Mouse (Mus musculus) limb, embryonic 10.5 days (tissue): ENCODE results near the gene Mindy3. TPM values are rescaled to one million over a fixed set of nuclear protein-coding genes. Genes with fewer than 3 reads are reported as not detected.
"Not testable (repeated sequence)": the region's sequence is repeated elsewhere in the genome, so short reads cannot be mapped to it uniquely, and the experiment has no call there.

Experiments
- DNase-seq: peaks from one replicate; pipeline ENCODE4 v3.0.0-alpha.2; 2017; ENCODE audit warnings: low spot score
- H3K27ac ChIP-seq: fragments of 300-500 bp; sonication (generic); 2 replicates; pipeline ENCODE4 v1.5.1; 2016; ENCODE audit warnings: mild to moderate bottlenecking
- H3K27me3 ChIP-seq: fragments of 300-500 bp; sonication (generic); 2 replicates; pipeline ENCODE4 v1.6.1; 2016; ENCODE audit warnings: low read depth, mild to moderate bottlenecking; ENCODE audit not compliant: poor library complexity, severe bottlenecking
- H3K36me3 ChIP-seq: fragments of 300-500 bp; sonication (generic); 2 replicates; pipeline ENCODE4 v1.6.1; 2016; ENCODE audit warnings: mild to moderate bottlenecking, moderate library complexity
- H3K4me1 ChIP-seq: fragments of 300-500 bp; sonication (generic); 2 replicates; pipeline ENCODE4 v1.6.1; 2016
- H3K4me3 ChIP-seq: fragments of 300-500 bp; sonication (generic); 2 replicates; pipeline ENCODE4 v1.5.1; 2016; ENCODE audit warnings: mild to moderate bottlenecking, moderate library complexity
- H3K9me3 ChIP-seq: fragments of 300-500 bp; sonication (generic); replicated peaks from 2 replicates; pipeline ENCODE4 v1.6.1; 2016; ENCODE audit warnings: mild to moderate bottlenecking
- WGBS: fragments of 180-500 bp; shearing (Covaris S2); methylation state at CpG from one replicate; pipeline ENCODE4 v1.1.7; 2016; 5-methylcytosine and 5-hydroxymethylcytosine counted together
- polyA plus RNA-seq: library from polyadenylated mRNA; unstranded; fragments of >200 nt; fragmentation: Nextera tagmentation; extraction: Ambion mirVana; gene quantifications from 2 replicates; pipeline ENCODE4 v1.2.1, GENCODE M21; 2016

Mindy3 gene
- 24.6 and 25.9 TPM in 2 replicates for polyA plus RNA-seq

DNA sequence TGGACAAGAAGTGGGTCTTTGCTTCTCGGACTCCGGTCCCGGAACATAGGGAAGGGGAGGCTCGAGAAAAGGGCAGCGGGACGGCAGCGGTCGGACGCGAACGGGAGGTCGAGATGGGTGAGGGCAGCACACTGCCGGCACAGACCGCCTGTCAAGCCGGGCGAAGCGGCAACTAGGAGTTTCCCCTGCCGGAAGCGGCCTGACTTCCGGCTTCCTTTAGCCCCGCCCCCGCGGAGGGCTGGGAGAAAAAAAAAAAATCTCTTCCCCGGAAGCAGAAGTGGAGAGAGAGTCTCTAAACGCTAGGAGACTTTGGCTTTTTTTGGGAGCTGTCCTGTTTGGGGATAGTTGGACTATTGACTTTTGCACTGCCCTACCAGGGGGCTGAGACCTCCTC lies at the start of gene Mindy3:
Gene Mindy3 (minus strand): TSS at position 209 of the 394 bp plus-strand sequence.
- no peaks in the 10 kb centered on the region for H3K9me3 ChIP-seq
- H3K4me1 ChIP-seq, result peaks cover 13% of the 10 kb centered on the region
- H3K36me3 ChIP-seq, result no peaks in the 10 kb centered on the region
- H3K27me3 ChIP-seq, result no peaks in the 10 kb centered on the region
- H3K4me3 ChIP-seq, result peak within 1 kb of the TSS; percentile 92
- H3K27ac ChIP-seq, result peak within 1 kb of the TSS; percentile 85
- WGBS, result 0% methylated on average over 25 of the region's 25 CpGs
- peak; percentile 92 for DNase-seq

- H3K4me1 ChIP-seq, result no peaks in the 10 kb centered on the region
- 94% methylated on average over 1 of the region's 1 CpGs for WGBS
- no peaks in the 10 kb centered on the region for H3K36me3 ChIP-seq
- H3K9me3 ChIP-seq, result no peaks in the 10 kb centered on the region
- no peak overlapping the region for H3K27ac ChIP-seq
- H3K4me3 ChIP-seq, result no peak overlapping the region
- no peak for DNase-seq
- no peaks in the 10 kb centered on the region for H3K27me3 ChIP-seq
Observed at GRCm38 (mm10) chr2:12459732-12460131, 40.5 kb upstream of the Mindy3 start.

DNA sequence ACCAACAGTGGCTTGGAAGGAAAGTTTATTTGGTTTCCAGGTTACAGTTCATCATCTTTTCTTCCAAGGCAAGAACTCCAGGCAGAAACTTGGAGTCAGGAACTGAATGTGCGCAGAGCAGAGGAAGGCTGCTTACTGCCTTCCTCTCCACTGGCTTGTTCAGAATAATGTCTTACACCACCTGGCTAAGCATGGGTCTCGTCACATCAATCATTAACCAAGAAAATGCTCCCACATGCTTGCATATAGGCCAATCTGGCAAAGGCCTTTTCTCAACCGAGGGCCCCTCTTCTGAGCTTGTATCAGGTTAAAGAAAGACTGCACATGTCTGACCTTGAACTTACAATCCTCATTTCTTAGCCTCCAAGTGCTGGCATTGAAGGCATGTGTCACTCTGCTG lies 30.8 kb upstream of the Mindy3 start:
- H3K36me3 ChIP-seq, result no peaks in the 10 kb centered on the region
- H3K27me3 ChIP-seq, result no peaks in the 10 kb centered on the region
- no peaks in the 10 kb centered on the region for H3K9me3 ChIP-seq
- 90% methylated on average over 3 of the region's 3 CpGs for WGBS
- no peak for DNase-seq
- no peaks in the 10 kb centered on the region for H3K4me1 ChIP-seq
- no peak overlapping the region for H3K4me3 ChIP-seq
- H3K27ac ChIP-seq, result no peak overlapping the region

GRCm38 (mm10) chr2:12440120-12440519 lies 20.9 kb upstream of the Mindy3 start:
- no peaks in the 10 kb centered on the region for H3K27me3 ChIP-seq
- H3K9me3 ChIP-seq, result no peaks in the 10 kb centered on the region
- no peak overlapping the region for H3K27ac ChIP-seq
- no peak for DNase-seq
- H3K36me3 ChIP-seq, result no peaks in the 10 kb centered on the region
- H3K4me1 ChIP-seq, result no peaks in the 10 kb centered on the region
- no peak overlapping the region for H3K4me3 ChIP-seq

GRCm38 (mm10) chr2:12439543-12439942 lies 20.3 kb upstream of the Mindy3 start:
- Histone ChIP-seq H3K4me1 (no peaks in the 10 kb centered on the region), H3K27ac (no peak overlapping the region), H3K36me3 (no peaks in the 10 kb centered on the region), H3K4me3 (no peak overlapping the region), H3K27me3 (no peaks in the 10 kb centered on the region), H3K9me3 (no peaks in the 10 kb centered on the region)
- DNase-seq, result no peak
- WGBS, result 50% methylated on average over 2 of the region's 2 CpGs

GRCm38 (mm10) chr2:12438181-12438580 lies 18.9 kb upstream of the Mindy3 start:
- Histone ChIP-seq H3K36me3 (no peaks in the 10 kb centered on the region), H3K4me3 (no peak overlapping the region), H3K9me3 (no peaks in the 10 kb centered on the region), H3K4me1 (no peaks in the 10 kb centered on the region), H3K27me3 (no peaks in the 10 kb centered on the region), H3K27ac (no peak overlapping the region)
- WGBS, result 65% methylated on average over 2 of the region's 2 CpGs
- no peak for DNase-seq

GRCm38 (mm10) chr2:12432055-12432454 lies 12.8 kb upstream of the Mindy3 start:
- 85% methylated on average over 1 of the region's 1 CpGs for WGBS

GRCm38 (mm10) chr2:12424374-12424773 lies 5.1 kb upstream of the Mindy3 start:
- Histone ChIP-seq H3K4me3 (no peak overlapping the region), H3K4me1 (no peaks in the 10 kb centered on the region), H3K27ac (no peak overlapping the region), H3K27me3 (no peaks in the 10 kb centered on the region), H3K9me3 (no peaks in the 10 kb centered on the region), H3K36me3 (no peaks in the 10 kb centered on the region)
- DNase-seq, result no peak
- 81% methylated on average over 3 of the region's 3 CpGs for WGBS

More at GRCm38 (mm10) chr2:12432055-12432454, 12.8 kb upstream of the Mindy3 start:
- H3K9me3 ChIP-seq, result no peaks in the 10 kb centered on the region
- no peaks in the 10 kb centered on the region for H3K4me1 ChIP-seq
- no peaks in the 10 kb centered on the region for H3K36me3 ChIP-seq
- H3K27ac ChIP-seq, result no peak overlapping the region
- no peaks in the 10 kb centered on the region for H3K27me3 ChIP-seq
- H3K4me3 ChIP-seq, result no peak overlapping the region
- no peak for DNase-seq

GRCm38 (mm10) chr2:12423426-12423825 lies 4.2 kb upstream of the Mindy3 start:
- not testable (repeated sequence) for DNase-seq, H3K27me3 ChIP-seq, H3K4me1 ChIP-seq, H3K36me3 ChIP-seq, H3K9me3 ChIP-seq, H3K4me3 ChIP-seq, H3K27ac ChIP-seq
- 64% methylated on average over 6 of the region's 6 CpGs for WGBS

DNA sequence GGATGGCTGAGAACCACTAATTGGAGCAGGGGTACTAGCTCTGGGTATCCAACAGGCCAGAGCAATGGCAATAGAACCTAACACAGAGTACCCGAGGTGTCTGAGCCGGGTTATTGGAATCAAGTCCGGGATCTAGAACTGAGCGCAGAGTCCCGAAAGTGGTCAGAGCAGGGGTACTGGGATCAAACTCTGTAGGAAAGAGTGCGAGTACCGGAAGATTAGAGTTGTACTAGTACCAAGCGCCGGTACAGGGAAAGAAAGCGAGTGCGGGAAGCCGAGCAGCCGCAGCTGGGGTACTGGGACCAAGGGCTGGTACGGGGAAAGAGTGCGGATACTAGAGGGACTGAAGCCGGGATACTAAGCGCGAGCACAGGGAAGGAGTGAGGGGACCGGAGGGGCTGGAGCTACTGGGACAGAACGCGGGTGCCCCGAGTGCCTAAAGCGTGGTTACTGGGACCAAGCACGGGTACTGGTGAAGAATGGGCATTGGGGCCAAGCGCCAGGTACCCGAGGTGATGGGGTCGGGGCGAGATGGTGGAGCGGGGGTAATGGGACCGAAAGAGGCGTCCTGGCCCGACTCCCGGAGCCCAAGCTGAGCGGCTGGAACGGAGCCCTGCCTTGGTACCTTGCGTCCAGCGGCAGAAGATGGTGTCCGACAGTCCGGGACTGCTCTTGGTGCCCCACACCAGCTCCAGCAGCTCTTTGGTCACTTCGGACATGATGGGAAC lies 572 bp downstream of the Mindy3 start:
- Histone ChIP-seq H3K27me3 (no peaks in the 10 kb centered on the region), H3K36me3 (no peaks in the 10 kb centered on the region), H3K9me3 (no peaks in the 10 kb centered on the region), H3K4me1 (peaks cover 13% of the 10 kb centered on the region), H3K4me3 (peak overlapping the region; percentile 92), H3K27ac (peak overlapping the region; percentile 85)
- 1% methylated on average over 40 of the region's 40 CpGs for WGBS
- no peak for DNase-seq

DNA sequence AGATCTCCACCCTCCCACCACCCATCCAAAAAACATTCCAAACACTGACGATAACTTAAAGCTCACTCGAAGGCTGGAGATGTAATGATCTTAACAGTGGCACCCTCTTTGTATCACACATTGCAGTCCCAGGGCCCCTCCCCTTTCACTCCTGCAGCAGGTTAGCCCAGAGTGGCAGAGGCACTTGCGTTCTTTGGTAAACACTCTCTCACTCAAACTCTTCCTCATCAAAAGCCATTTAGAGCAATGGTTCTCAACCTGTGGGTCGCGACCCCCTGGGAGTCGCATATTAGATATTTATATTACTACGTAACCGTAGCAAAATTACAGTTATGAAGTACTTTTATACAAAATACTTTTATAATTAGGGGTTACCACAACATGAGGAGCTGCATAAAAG lies 1.1 kb downstream of the Mindy3 start:
- Histone ChIP-seq H3K27ac (no peak overlapping the region), H3K36me3 (no peaks in the 10 kb centered on the region), H3K4me3 (peak overlapping the region; percentile 92), H3K4me1 (peaks cover 13% of the 10 kb centered on the region), H3K27me3 (no peaks in the 10 kb centered on the region), H3K9me3 (no peaks in the 10 kb centered on the region)
- no peak for DNase-seq
- 48% methylated on average over 8 of the region's 8 CpGs for WGBS

DNA sequence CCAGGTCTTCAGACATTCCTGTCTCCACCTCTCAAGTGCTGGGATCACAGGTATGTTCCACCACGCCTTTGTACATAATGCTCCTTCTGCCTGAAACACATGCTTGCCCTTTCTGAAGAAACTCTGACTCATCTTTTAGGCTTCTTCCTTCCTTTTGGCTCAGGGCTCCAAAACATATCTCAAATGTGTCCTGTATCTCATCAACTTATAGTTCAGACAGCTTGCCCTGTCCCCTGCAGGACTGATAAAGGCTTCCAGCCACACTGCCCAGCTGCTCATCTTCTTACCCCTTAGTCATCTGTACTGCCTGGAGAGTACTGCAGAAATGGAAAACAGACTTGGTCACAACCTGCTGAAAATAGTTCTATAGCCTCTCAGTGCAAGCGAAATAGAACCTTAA lies 7.0 kb downstream of the Mindy3 start:
- Histone ChIP-seq H3K27me3 (no peaks in the 10 kb centered on the region), H3K4me3 (no peak overlapping the region), H3K4me1 (no peaks in the 10 kb centered on the region), H3K36me3 (no peaks in the 10 kb centered on the region), H3K27ac (no peak overlapping the region), H3K9me3 (no peaks in the 10 kb centered on the region)
- no peak for DNase-seq
- 92% methylated on average over 2 of the region's 2 CpGs for WGBS

- Histone ChIP-seq H3K27ac (no peak overlapping the region), H3K27me3 (no peaks in the 10 kb centered on the region), H3K36me3 (no peaks in the 10 kb centered on the region), H3K4me3 (no peak overlapping the region), H3K9me3 (no peaks in the 10 kb centered on the region), H3K4me1 (no peaks in the 10 kb centered on the region)
- DNase-seq, result no peak
- 27% methylated on average over 2 of the region's 2 CpGs for whole genome bisulfite sequencing
Observed at GRCm38 (mm10) chr2:12411129-12411528, 8.1 kb downstream of the Mindy3 start.

GRCm38 (mm10) chr2:12406737-12407136 lies 12.5 kb downstream of the Mindy3 start:
- Histone ChIP-seq H3K4me1 (no peaks in the 10 kb centered on the region), H3K4me3 (no peak overlapping the region), H3K27ac (no peak overlapping the region), H3K9me3 (no peaks in the 10 kb centered on the region), H3K36me3 (no peaks in the 10 kb centered on the region), H3K27me3 (no peaks in the 10 kb centered on the region)
- WGBS, result 96% methylated on average over 2 of the region's 2 CpGs
- DNase-seq, result no peak
